Mouse (Mus musculus) Patski (cell line): ENCODE measurements at regions not wholly inside any gene's neighbourhood (a gene's known extent, or its start where the extent isn't known, plus 50 kb on each side); places are given as distances from the start of the nearest gene placed in this dataset.

Source experiments
- ATAC-seq: fragments of 100-300 bp; one replicate; pipeline ENCODE4 v1.8.0; 2021
- CTCF ChIA-PET: fragments of 350-600 bp; sonication (Branson Sonifier 250); formaldehyde crosslinking; loops from one replicate; lab custom pipeline; 2022; ENCODE audit warnings: inconsistent platforms; lab: Charles Lee
- POLR2A ChIA-PET: fragments of 350-600 bp; sonication (Branson Sonifier 250); formaldehyde crosslinking; loops from one replicate; lab custom pipeline; 2022; ENCODE audit warnings: antibody characterized with exemption, inconsistent platforms; lab: Charles Lee
- DNase-seq: peaks from one replicate; pipeline ENCODE4 v3.0.0-alpha.2; 2011; ENCODE audit warnings: low read depth, low spot score
- H3K27me3 ChIP-seq: fragments of 371-371 bp; one replicate; pipeline ENCODE4 v1.5.1; 2021
- CTCF ChIP-seq: fragments of 100-300 bp; IDR thresholded peaks from one replicate; pipeline ENCODE4 v1.5.1; 2021
- in situ Hi-C: fragments of 300-500 bp; cut with MboI; formaldehyde crosslinking; loops from 3 replicates; pipeline ENCODE4 v1.11.1; 2018; ENCODE audit warnings: low pct_unique_long_range_greater_than_20kb, mixed read lengths

DNA sequence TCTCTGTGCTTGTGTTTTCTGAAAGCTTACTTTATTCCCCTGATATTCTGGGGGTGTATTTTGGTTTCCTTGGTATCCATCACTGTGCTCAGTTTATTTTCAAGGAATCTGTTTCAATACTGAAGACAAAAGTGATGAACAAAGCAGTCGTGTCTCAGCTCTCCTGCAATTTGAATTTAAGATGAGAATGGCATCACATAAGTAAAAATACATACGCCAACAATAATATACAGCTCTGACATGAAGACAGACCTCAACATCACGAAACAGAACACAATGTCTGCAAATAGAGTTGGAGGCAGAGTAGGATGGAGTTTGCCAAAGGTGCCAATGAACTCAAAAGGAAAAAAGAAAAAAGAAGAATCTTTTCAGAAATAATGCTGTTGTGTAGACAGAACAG is 679.0 kb upstream of the Agtr1b start:
- H3K27me3 ChIP-seq, result no peaks in the 10 kb centered on the region
- ChIA-PET CTCF (no interaction called here), POLR2A (no interaction called here)
- no peak for ATAC-seq
- in situ Hi-C loops, result no loop called here
- no peak for DNase-seq
- no peak for TF ChIP-seq CTCF

DNA sequence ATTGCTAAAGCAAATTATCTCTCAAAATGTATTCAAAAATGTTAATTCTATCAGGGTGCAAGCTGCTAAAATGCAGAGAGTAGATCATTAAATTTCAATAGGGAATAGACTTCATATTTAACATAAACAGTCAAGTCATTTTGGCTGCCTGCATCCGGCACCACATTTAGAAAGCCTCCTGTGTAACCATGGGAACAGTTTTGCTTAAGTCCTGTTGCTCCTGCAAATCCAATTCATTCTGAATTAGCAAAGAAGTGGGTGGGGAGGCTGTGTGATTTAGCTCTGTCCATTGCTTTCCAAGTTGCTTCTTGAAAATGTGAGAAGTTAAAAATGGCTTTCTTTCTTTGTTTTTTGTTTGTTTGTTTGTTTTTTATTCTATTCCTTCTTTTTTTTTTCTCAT is 658.9 kb upstream of the Agtr1b start:
- CTCF ChIA-PET, result interaction anchor here (2.2 kb wide), 1 partner anchor 14 kb away, joined by 4 read pairs; no protein-coding TSS in a partner anchor
- POLR2A ChIA-PET, result interaction anchor here (0.6 kb wide), 2 partner anchors 10 to 184 kb away, joined by 3 to 4 read pairs; no protein-coding TSS in a partner anchor
- DNase-seq (no peak), ATAC-seq (no peak)
- no peak for TF ChIP-seq CTCF
- in situ Hi-C loops, result no loop called here
- no peaks in the 10 kb centered on the region for H3K27me3 ChIP-seq

DNA sequence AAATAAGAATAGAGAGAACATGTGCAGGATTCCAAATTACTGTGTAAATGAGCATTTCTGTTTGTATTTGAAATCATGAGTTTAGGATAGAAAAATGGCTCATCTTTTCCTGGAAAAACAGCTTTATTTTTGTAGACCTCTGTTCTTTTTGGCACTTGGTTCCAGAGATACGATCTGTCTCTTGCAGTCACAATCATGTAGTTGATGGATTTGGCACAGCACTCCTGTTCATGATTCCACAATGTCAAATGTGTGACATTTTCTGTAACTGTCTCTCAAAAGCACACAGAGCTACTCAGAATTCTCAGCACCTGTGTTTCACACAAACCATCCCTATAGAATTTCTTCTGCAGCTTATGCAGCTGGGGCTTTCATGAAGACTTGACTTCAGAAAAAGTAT is 654.0 kb upstream of the Agtr1b start:
- POLR2A ChIA-PET, result no interaction called here
- H3K27me3 ChIP-seq, result no peaks in the 10 kb centered on the region
- CTCF ChIA-PET, result interaction anchor here (2.1 kb wide), 1 partner anchor 9 kb away, joined by 6 read pairs; no protein-coding TSS in a partner anchor
- DNase-seq (no peak), ATAC-seq (no peak)
- in situ Hi-C loops, result no loop called here
- TF ChIP-seq CTCF, result no peak

DNA sequence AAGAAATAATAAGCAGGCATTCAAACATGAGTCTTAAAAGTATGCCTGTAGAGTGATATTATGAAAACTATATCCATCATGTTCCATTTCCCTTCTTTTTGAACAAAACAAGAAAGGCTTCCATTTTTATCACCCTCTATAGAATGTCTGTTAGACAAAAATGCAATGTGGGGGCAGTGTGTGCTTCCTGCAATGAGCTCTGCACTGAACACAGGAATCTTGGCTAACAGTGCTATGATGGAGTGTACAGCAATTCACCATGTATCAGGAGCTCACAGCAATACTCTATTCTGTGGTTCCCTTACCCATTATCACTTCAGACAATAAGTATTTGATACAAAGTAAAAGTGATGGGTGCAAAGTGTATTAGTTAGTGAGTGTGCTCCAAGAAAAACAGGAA is 653.3 kb upstream of the Agtr1b start:
- DNase-seq (no peak), ATAC-seq (no peak)
- in situ Hi-C loops, result no loop called here
- no peaks in the 10 kb centered on the region for H3K27me3 ChIP-seq
- no peak for TF ChIP-seq CTCF
- POLR2A ChIA-PET, result no interaction called here
- CTCF ChIA-PET, result no interaction called here

DNA sequence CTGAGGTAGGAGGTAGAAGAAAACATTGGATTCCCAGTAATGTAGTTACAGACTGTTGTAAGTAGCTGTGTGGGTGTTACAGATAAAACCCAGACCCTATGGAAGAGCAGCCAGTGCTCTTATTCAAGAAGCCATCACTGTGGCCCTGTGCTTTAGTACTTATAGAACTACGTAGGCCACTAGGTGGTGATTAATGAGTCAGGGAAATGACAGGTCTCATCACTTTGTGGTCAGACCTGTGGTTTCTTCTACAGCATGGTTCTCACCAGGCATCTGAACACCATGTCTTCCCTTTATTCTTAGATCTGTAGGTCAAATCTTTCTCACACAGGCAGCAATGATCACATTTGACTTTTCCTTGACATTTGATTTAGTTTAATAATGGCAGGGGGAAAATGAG is 642.7 kb upstream of the Agtr1b start:
- in situ Hi-C loops, result no loop called here
- CTCF ChIA-PET, result no interaction called here

DNA sequence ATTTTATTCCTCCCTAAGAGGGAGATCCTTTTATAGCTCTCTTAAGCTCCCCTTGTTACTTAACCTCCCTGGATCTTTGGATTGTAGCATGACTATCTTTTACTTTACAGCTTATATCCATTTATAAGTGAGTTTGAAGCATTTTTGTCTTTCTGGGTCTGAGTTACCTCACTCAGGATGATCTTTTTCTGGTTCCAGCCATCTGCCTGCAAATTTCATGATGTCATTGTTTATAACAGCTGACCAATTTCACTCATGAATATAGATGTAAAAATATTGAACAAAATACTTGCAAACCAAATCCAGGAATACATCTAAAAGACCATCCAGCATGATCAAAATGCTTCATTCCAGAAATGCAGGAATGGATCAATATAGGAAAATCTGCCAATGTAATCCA is 631.3 kb upstream of the Agtr1b start:
- no peak for ATAC-seq
- no peak for TF ChIP-seq CTCF
- CTCF ChIA-PET, result no interaction called here
- H3K27me3 ChIP-seq, result no peaks in the 10 kb centered on the region
- POLR2A ChIA-PET, result interaction anchor here (0.6 kb wide), 1 partner anchor 474 kb away, joined by 6 read pairs; no protein-coding TSS in a partner anchor
- no peak for DNase-seq
- in situ Hi-C loops, result no loop called here

More for the DNA sequence above, 642.7 kb upstream of the Agtr1b start:
- ATAC-seq (no peak), DNase-seq (no peak)
- POLR2A ChIA-PET, result no interaction called here
- TF ChIP-seq CTCF, result no peak
- H3K27me3 ChIP-seq, result no peaks in the 10 kb centered on the region

DNA sequence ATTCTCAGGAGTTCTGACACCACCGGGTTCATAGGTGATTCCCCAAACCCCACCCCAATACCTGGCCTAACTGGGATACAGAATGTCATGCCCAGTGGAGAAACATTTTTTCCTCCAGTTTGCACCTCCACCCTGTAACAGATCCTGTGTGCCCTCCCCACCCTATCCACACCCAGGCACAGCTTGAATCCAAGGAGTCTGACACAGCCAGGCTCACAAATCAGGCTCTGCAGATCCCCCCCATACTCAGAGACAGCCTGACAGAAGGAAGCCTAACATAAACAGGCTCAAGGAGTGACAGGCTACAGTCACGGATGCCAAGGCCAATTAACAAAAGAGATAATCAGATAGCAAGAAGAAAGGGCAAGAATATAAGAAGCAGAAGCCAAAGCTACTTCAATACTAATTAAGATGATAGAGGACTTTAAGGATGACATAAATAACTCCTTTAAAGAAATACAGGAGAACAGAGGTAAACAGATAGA is 622.6 kb upstream of the Agtr1b start:
- ATAC-seq (no peak), DNase-seq (no peak)
- POLR2A ChIA-PET, result no interaction called here
- in situ Hi-C loops, result no loop called here
- TF ChIP-seq CTCF, result no peak
- CTCF ChIA-PET, result no interaction called here
- H3K27me3 ChIP-seq, result no peaks in the 10 kb centered on the region

DNA sequence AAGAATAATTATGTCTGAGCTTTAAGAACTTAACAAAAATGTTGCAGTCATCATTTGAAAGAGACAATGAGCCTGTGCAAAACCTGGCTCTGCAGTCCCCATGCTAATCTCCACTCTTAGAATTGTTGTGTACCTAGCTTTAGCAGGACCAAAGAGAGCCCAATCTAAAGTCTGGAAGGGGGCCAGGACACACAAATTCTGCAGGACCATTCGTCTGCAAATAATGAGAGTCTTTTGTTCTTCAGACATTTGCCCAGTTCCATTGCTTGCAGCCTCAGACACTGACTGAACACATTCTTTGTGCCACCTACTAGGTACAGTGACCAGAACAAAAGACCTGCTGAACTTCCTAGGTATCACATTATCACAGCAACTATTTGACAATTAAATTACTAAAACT is 620.0 kb upstream of the Agtr1b start:
- CTCF ChIA-PET, result interaction anchor here (1.1 to 1.4 kb wide), 3 partner anchors 8 to 25 kb away, joined by 3 to 4 read pairs (median 3); no protein-coding TSS in a partner anchor
- in situ Hi-C loops, result no loop called here
- ATAC-seq, result no peak
- TF ChIP-seq CTCF, result no peak
- no peaks in the 10 kb centered on the region for H3K27me3 ChIP-seq
- POLR2A ChIA-PET, result no interaction called here
- DNase-seq, result no peak

DNA sequence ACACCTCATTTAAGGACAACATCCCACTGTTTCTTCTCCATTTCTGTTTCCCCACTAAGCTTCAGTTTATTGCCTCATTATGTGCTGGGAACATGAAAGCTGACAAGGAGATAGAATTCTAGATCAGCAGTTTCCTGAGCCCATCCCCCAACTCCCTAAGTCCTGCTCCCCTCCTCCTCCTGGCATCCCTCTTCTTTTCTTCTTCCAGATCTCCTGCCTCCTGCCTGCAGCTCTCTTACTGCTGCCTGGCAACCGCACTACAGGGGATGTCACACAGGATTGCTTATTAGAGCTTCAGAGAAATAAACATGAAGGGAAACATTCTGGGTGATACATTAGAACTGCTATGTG is 619.4 kb upstream of the Agtr1b start:
- DNase-seq (no peak), ATAC-seq (no peak)
- CTCF ChIA-PET, result interaction anchor here (1.1 to 1.4 kb wide), 4 partner anchors 9 to 583 kb away, joined by 3 to 4 read pairs (median 3); no protein-coding TSS in a partner anchor
- POLR2A ChIA-PET, result no interaction called here
- in situ Hi-C loops, result no loop called here
- no peak for TF ChIP-seq CTCF
- no peaks in the 10 kb centered on the region for H3K27me3 ChIP-seq

DNA sequence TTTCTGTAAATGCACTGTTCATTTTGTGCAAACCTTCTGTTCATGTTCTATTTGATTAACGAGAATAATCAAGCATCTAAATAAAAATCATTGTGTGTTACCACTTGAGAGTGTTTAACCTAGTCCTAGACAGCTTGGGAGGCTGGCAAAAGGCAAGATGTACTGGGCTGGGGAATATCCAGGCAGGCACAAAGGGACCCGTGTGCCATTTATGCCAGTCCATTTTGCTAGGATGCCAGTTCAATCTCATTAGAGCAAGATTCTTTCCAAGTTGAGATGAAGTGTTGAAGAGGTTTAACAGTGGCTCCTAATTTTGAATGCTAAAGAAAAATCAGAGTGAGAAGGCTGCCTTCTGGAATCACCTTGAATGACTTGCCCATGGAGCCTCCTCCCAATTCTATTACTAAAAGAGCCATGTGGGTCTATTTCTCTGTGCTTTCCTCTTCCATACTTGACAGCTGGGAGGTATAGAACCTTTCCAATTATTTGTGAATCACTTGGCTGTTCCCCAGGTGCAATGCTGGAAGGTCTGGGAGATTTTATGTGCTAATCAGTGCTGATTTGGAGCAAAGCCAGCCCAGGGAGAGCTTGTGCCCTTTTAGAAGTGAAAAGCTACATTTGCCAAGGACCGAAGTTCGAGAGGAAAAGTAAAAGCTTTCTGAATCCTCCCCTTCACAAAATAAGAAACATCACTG is 618.9 kb upstream of the Agtr1b start:
- in situ Hi-C loops, result no loop called here
- TF ChIP-seq CTCF, result no peak
- no peak for ATAC-seq
- H3K27me3 ChIP-seq, result no peaks in the 10 kb centered on the region
- POLR2A ChIA-PET, result no interaction called here
- CTCF ChIA-PET, result interaction anchor here (1.1 to 1.4 kb wide), 4 partner anchors 9 to 583 kb away, joined by 3 to 4 read pairs (median 3); no protein-coding TSS in a partner anchor
- DNase-seq, result no peak

DNA sequence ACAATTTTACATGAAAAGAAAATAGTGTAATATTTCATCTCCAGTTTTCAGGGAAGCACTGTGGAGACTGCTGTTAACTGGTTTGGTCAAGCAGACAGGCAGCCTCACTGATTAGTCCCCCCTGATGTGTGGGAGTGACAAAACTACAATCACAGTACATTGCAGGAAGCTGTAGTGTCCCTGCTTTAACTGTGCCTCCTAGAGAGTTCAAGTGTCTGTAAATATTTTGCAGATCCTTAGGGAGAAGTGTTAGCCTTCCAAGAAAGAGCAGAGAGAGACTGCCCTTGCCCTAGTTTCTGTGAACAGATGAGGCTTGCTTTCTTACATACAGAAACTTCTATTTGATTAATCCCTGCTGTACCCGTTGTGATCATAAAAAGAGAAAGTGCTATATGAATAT is 617.2 kb upstream of the Agtr1b start:
- no peak for DNase-seq
- no peak for TF ChIP-seq CTCF
- ChIA-PET POLR2A (no interaction called here), CTCF (no interaction called here)
- ATAC-seq, result no peak
- in situ Hi-C loops, result no loop called here
- H3K27me3 ChIP-seq, result no peaks in the 10 kb centered on the region
